ENCODE assay signal across 16 mouse cellular contexts in genomic region chr13:20211780-20212179, GRCm38 (mm10).
DNase-seq lines count a peak whose midpoint lies in the region; ATAC-seq and TF ChIP-seq lines count a peak whose summit lies in the region.
"Had no signal": no experiment of that assay in that cellular context is flagged by ENCODE, and none has a peak within 500 bp of the region (broad histone marks: within the 10 kb centered on the region; RNA-seq: fewer than 3 reads in every experiment).

No protein-coding gene starts in this region.

- H3K4me3 ChIP-seq in forebrain, embryonic 15.5 days, result no peak overlapping the region
- H3K4me3 ChIP-seq in forebrain, embryonic 11.5 days (ENCODE audit: low read depth, low read length), result no peak overlapping the region
- H3K4me3 ChIP-seq in intestine, embryonic 14.5 days (ENCODE audit: low read depth, low read length), result no peak overlapping the region
- H3K4me3 ChIP-seq in intestine, postnatal 0 days (ENCODE audit: low read depth, low read length), result no peak overlapping the region
- no peak overlapping the region for H3K4me3 ChIP-seq in lung, postnatal 0 days (ENCODE audit: low read depth, low read length)
- no peak overlapping the region for H3K4me3 ChIP-seq in bone marrow macrophage, adult 2 months (ENCODE audit: insufficient read depth, low read length)
- no peak overlapping the region for H3K4me3 ChIP-seq in hindbrain, embryonic 10.5 days
- H3K4me3 ChIP-seq: embryonic facial prominence, embryonic 10.5 days; heart, embryonic 12.5 days; hindbrain, embryonic 15.5 days had no signal

- no peak for TF ChIP-seq POLR2A in bone marrow macrophage, adult 2 months (IDR thresholded peaks at IDR 0.05; ENCODE audit: borderline replicate concordance, low read depth, low read length)

- H3K4me1 ChIP-seq in forebrain, embryonic 15.5 days, result peaks cover 3% of the 10 kb centered on the region; the same call in 1 of the 2 replicates
- no peaks in the 10 kb centered on the region for H3K4me1 ChIP-seq in forebrain, embryonic 11.5 days (replicated peaks; ENCODE audit: control insufficient read depth, insufficient read depth, low read length)
- no peaks in the 10 kb centered on the region; the same call in none of the 2 replicates for H3K4me1 ChIP-seq in intestine, embryonic 14.5 days (replicated peaks; ENCODE audit: control insufficient read depth, insufficient read depth, low read length)
- no peaks in the 10 kb centered on the region for H3K4me1 ChIP-seq in intestine, postnatal 0 days (replicated peaks; ENCODE audit: control insufficient read depth, insufficient read depth, low read length)
- no peaks in the 10 kb centered on the region for H3K4me1 ChIP-seq in lung, postnatal 0 days (ENCODE audit: insufficient read depth, low read depth, low read length)
- H3K4me1 ChIP-seq in bone marrow macrophage, adult 2 months (ENCODE audit: control insufficient read depth, insufficient read depth, low read length), result peaks cover 39% of the 10 kb centered on the region
- no peaks in the 10 kb centered on the region for H3K4me1 ChIP-seq in hindbrain, embryonic 10.5 days (replicated peaks)
- H3K4me1 ChIP-seq: embryonic facial prominence, embryonic 10.5 days; hindbrain, embryonic 15.5 days had no signal

- no peak overlapping the region for H3K27ac ChIP-seq in forebrain, embryonic 15.5 days (replicated peaks)
- H3K27ac ChIP-seq in forebrain, embryonic 11.5 days (ENCODE audit: low read depth, low read length), result no peak overlapping the region
- no peak overlapping the region for H3K27ac ChIP-seq in intestine, embryonic 14.5 days (ENCODE audit: low read depth)
- no peak overlapping the region for H3K27ac ChIP-seq in intestine, postnatal 0 days (ENCODE audit: low read depth, low read length)
- H3K27ac ChIP-seq in lung, postnatal 0 days (ENCODE audit: low read length), result no peak overlapping the region
- H3K27ac ChIP-seq in bone marrow macrophage, adult 2 months (ENCODE audit: insufficient read depth, low read depth, low read length), result peak overlapping the region; percentile 45
- no peak overlapping the region for H3K27ac ChIP-seq in hindbrain, embryonic 10.5 days
- H3K27ac ChIP-seq: embryonic facial prominence, embryonic 10.5 days; hindbrain, embryonic 15.5 days had no signal

- H3K4me2 ChIP-seq in forebrain, embryonic 15.5 days (replicated peaks), result no peak overlapping the region
- no peak overlapping the region for H3K4me2 ChIP-seq in forebrain, embryonic 11.5 days (ENCODE audit: low read depth, low read length, severe bottlenecking)
- H3K4me2 ChIP-seq in intestine, embryonic 14.5 days (ENCODE audit: low read length), result no peak overlapping the region
- no peak overlapping the region for H3K4me2 ChIP-seq in intestine, postnatal 0 days (replicated peaks; ENCODE audit: low read depth)
- no peak overlapping the region for H3K4me2 ChIP-seq in lung, postnatal 0 days (replicated peaks; ENCODE audit: low read depth, low read length)
- H3K4me2 ChIP-seq: heart, embryonic 12.5 days; hindbrain, embryonic 15.5 days had no signal

- no peaks in the 10 kb centered on the region for H3K36me3 ChIP-seq in forebrain, embryonic 15.5 days
- H3K36me3 ChIP-seq in forebrain, embryonic 11.5 days (ENCODE audit: control insufficient read depth, insufficient read depth, low read length), result no peaks in the 10 kb centered on the region
- H3K36me3 ChIP-seq in intestine, embryonic 14.5 days (ENCODE audit: control insufficient read depth, insufficient read depth, low read length), result no peaks in the 10 kb centered on the region
- H3K36me3 ChIP-seq in intestine, postnatal 0 days (ENCODE audit: control insufficient read depth, insufficient read depth), result no peaks in the 10 kb centered on the region; the same call in 1 of the 2 replicates
- H3K36me3 ChIP-seq in lung, postnatal 0 days (ENCODE audit: insufficient read depth, low read length), result no peaks in the 10 kb centered on the region
- H3K36me3 ChIP-seq in hindbrain, embryonic 10.5 days, result no peaks in the 10 kb centered on the region
- H3K36me3 ChIP-seq: embryonic facial prominence, embryonic 10.5 days; heart, embryonic 12.5 days; hindbrain, embryonic 15.5 days had no signal

- no peak for TF ChIP-seq CTCF in intestine, postnatal 0 days (IDR thresholded peaks at IDR 0.05; ENCODE audit: low read depth)
- no peak for TF ChIP-seq CTCF in lung, postnatal 0 days (IDR thresholded peaks at IDR 0.05)
- TF ChIP-seq CTCF in bone marrow macrophage, adult 2 months (IDR thresholded peaks at IDR 0.05; ENCODE audit: low read depth, low read length), result no peak

- 0 out of 2 replicates have a peak, but pooled peaks have one; percentile 36 for ATAC-seq in forebrain, embryonic 15.5 days (replicated peaks)
- ATAC-seq in forebrain, embryonic 11.5 days (replicated peaks; ENCODE audit: low FRiP score), result no peak
- 0 out of 2 replicates have a peak, but pooled peaks have one; percentile 50 for ATAC-seq in intestine, embryonic 14.5 days (replicated peaks; ENCODE audit: low FRiP score, low TSS enrichment, low read depth)
- no peak for ATAC-seq in intestine, postnatal 0 days
- peak; percentile 77 for ATAC-seq in lung, postnatal 0 days

- H3K9me3 ChIP-seq in forebrain, embryonic 15.5 days, result no peaks in the 10 kb centered on the region
- no peaks in the 10 kb centered on the region for H3K9me3 ChIP-seq in forebrain, embryonic 11.5 days (ENCODE audit: control insufficient read depth, low read length)
- no peaks in the 10 kb centered on the region for H3K9me3 ChIP-seq in intestine, embryonic 14.5 days (ENCODE audit: control insufficient read depth, low read length)
- H3K9me3 ChIP-seq in intestine, postnatal 0 days (ENCODE audit: control insufficient read depth), result no peaks in the 10 kb centered on the region
- no peaks in the 10 kb centered on the region for H3K9me3 ChIP-seq in lung, postnatal 0 days (ENCODE audit: low read length)
- H3K9me3 ChIP-seq in hindbrain, embryonic 10.5 days, result no peaks in the 10 kb centered on the region
- H3K9me3 ChIP-seq: embryonic facial prominence, embryonic 10.5 days; heart, embryonic 12.5 days; hindbrain, embryonic 15.5 days had no signal

- no peak overlapping the region for H3K9ac ChIP-seq in forebrain, embryonic 15.5 days (replicated peaks)
- H3K9ac ChIP-seq in forebrain, embryonic 11.5 days (ENCODE audit: low read length), result no peak overlapping the region
- H3K9ac ChIP-seq in intestine, embryonic 14.5 days (ENCODE audit: low read length), result no peak overlapping the region
- no peak overlapping the region for H3K9ac ChIP-seq in intestine, postnatal 0 days (ENCODE audit: low read depth, low read length)
- H3K9ac ChIP-seq in lung, postnatal 0 days (replicated peaks; ENCODE audit: low read depth), result no peak overlapping the region
- H3K9ac ChIP-seq: heart, embryonic 12.5 days; hindbrain, embryonic 15.5 days had no signal

- no peak for TF ChIP-seq EP300 in lung, postnatal 0 days (IDR thresholded peaks at IDR 0.05)

- no peak for DNase-seq in forebrain, embryonic 11.5 days (ENCODE audit: low spot score)
- DNase-seq in intestine, embryonic 14.5 days (ENCODE audit: low spot score), result no peak
- peak; percentile 70 for DNase-seq in lung, postnatal 0 days (ENCODE audit: low spot score)
- no peak for DNase-seq in lung, adult 18-20 months
- DNase-seq in hindbrain, embryonic 10.5 days (ENCODE audit: low spot score), result no peak
- DNase-seq: adrenal gland, postnatal 25 days; cerebellum, adult 2 months; cerebellum, postnatal 10 days; gastrocnemius, postnatal 36 days; heart, adult 11 months had no signal

- no peaks in the 10 kb centered on the region for H3K27me3 ChIP-seq in forebrain, embryonic 15.5 days
- H3K27me3 ChIP-seq in forebrain, embryonic 11.5 days (ENCODE audit: control insufficient read depth, insufficient read depth, low read length), result no peaks in the 10 kb centered on the region
- H3K27me3 ChIP-seq in intestine, embryonic 14.5 days (replicated peaks; ENCODE audit: control insufficient read depth, insufficient read depth, low read length), result no peaks in the 10 kb centered on the region
- H3K27me3 ChIP-seq in intestine, postnatal 0 days (replicated peaks; ENCODE audit: control insufficient read depth, insufficient read depth, low read length), result no peaks in the 10 kb centered on the region
- H3K27me3 ChIP-seq in lung, postnatal 0 days (replicated peaks; ENCODE audit: insufficient read depth, low read length), result no peaks in the 10 kb centered on the region
- H3K27me3 ChIP-seq in hindbrain, embryonic 10.5 days (ENCODE audit: insufficient read depth, poor library complexity, severe bottlenecking), result no peaks in the 10 kb centered on the region
- H3K27me3 ChIP-seq: heart, embryonic 12.5 days; hindbrain, embryonic 15.5 days had no signal

- WGBS in forebrain, embryonic 15.5 days, result 86% methylated on average over 5 of the region's 5 CpGs
- 79% methylated on average over 5 of the region's 5 CpGs for WGBS in forebrain, embryonic 11.5 days
- WGBS in intestine, embryonic 14.5 days, result 37% methylated on average over 5 of the region's 5 CpGs
- 53% methylated on average over 5 of the region's 5 CpGs for WGBS in intestine, postnatal 0 days
- 14% methylated on average over 5 of the region's 5 CpGs for WGBS in lung, postnatal 0 days
- 80% methylated on average over 5 of the region's 5 CpGs for WGBS in hindbrain, embryonic 10.5 days

Comparison
In these comparisons a context has a peak if more than half of its experiments do, and no peak if none do; other contexts are left out.
1. ATAC-seq: peak in forebrain, embryonic 15.5 days (single experiment), intestine, embryonic 14.5 days (single experiment) and lung, postnatal 0 days (single experiment); none in forebrain, embryonic 11.5 days (single experiment) and intestine, postnatal 0 days (single experiment).